Mouse (Mus musculus): Measurements from ENCODE around the gene Aebp2. TPM values are rescaled to one million over a fixed set of nuclear protein-coding genes. Genes with fewer than 3 reads are reported as not detected.
"Not testable (repeated sequence)": the region's sequence is repeated elsewhere in the genome, so short reads cannot be mapped to it uniquely, and the experiment has no call there.

The Aebp2 gene
- total RNA-seq, 1 experiment from 2014 or later = 58.4 TPM

DNA sequence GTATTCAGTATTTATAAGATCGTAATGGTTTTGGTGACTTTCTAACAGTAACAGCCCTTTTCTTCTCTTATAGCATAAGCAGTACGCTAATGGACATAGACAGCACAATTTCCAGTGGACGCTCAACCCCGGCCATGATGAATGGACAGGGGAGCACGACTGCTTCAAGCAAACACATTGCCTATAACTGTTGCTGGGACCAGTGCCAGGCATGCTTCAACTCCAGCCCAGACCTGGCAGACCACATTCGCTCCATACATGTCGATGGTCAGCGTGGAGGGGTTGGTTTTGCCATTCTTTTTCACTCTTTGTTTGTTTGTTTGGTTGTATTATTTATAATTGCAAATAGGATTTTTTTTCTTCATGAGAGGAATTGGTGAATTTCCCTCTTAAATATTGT is 11.2 kb downstream of the Aebp2 start:
- no peak for ATAC-seq (ENCODE audit: extremely low read depth, insufficient number of reproducible peaks, low FRiP score, poor library complexity, severe bottlenecking)

DNA sequence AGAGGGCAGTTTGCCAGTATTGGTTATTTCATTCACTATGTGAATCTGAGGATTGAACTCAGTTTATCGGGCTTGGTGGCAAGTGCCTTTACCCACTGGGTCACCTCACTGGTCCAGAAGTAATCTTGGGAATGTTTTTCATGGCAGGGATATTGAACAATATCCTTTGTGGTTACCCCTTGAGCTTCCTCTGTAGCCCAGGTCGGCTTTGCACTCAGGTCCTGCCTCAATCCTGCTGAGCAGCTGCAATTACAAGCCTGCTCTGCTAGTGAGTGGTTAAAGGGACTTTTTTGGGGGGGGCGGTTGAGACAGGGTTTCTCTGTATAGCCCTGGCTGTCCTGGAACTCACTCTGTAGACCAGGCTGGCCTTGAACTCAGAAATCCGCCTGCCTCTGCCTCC is 13.8 kb downstream of the Aebp2 start:
- no peak for ATAC-seq (ENCODE audit: extremely low read depth, insufficient number of reproducible peaks, low FRiP score, poor library complexity, severe bottlenecking)

GRCm38 (mm10) chr6:140642010-140642409 is 19.5 kb downstream of the Aebp2 start:
- ATAC-seq (ENCODE audit: extremely low read depth, insufficient number of reproducible peaks, low FRiP score, poor library complexity, severe bottlenecking) = no peak

GRCm38 (mm10) chr6:140642655-140643054 is 20.2 kb downstream of the Aebp2 start:
- ATAC-seq (ENCODE audit: extremely low read depth, insufficient number of reproducible peaks, low FRiP score, poor library complexity, severe bottlenecking) = no peak

DNA sequence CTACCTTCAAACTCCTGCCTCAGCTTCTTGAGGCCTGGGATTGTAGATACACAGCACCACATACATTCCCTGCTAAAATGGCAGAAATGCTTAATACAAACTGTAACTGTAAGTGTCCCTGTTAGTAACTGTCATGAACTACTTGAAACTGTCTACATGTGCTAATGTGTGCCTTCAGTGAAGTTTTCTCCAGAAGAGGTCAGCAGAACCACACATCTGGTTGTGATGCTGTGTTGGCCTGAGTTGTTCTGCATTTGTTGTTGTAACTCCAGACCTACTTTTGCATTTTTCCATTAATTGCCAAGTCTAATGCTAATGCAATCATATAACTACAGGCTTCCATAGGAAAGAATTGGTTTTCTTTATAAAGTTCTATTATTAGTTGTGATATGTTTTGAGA is 23.5 kb downstream of the Aebp2 start:
- no peak for ATAC-seq (ENCODE audit: extremely low read depth, insufficient number of reproducible peaks, low FRiP score, poor library complexity, severe bottlenecking)

GRCm38 (mm10) chr6:140646892-140647291 is 24.4 kb downstream of the Aebp2 start:
- no peak for ATAC-seq (ENCODE audit: extremely low read depth, insufficient number of reproducible peaks, low FRiP score, poor library complexity, severe bottlenecking)

- ATAC-seq (ENCODE audit: extremely low read depth, insufficient number of reproducible peaks, low FRiP score, poor library complexity, severe bottlenecking) = no peak
Observed at GRCm38 (mm10) chr6:140649812-140650211, 27.3 kb downstream of the Aebp2 start.

GRCm38 (mm10) chr6:140651923-140652322 is 29.5 kb downstream of the Aebp2 start:
- ATAC-seq (ENCODE audit: extremely low read depth, insufficient number of reproducible peaks, low FRiP score, poor library complexity, severe bottlenecking) = no peak

GRCm38 (mm10) chr6:140655451-140655850 is 33.0 kb downstream of the Aebp2 start:
- no peak for ATAC-seq (ENCODE audit: extremely low read depth, insufficient number of reproducible peaks, low FRiP score, poor library complexity, severe bottlenecking)

- no peak for ATAC-seq (ENCODE audit: extremely low read depth, insufficient number of reproducible peaks, low FRiP score, poor library complexity, severe bottlenecking)
Observed at GRCm38 (mm10) chr6:140656991-140657390, 34.5 kb downstream of the Aebp2 start.

DNA sequence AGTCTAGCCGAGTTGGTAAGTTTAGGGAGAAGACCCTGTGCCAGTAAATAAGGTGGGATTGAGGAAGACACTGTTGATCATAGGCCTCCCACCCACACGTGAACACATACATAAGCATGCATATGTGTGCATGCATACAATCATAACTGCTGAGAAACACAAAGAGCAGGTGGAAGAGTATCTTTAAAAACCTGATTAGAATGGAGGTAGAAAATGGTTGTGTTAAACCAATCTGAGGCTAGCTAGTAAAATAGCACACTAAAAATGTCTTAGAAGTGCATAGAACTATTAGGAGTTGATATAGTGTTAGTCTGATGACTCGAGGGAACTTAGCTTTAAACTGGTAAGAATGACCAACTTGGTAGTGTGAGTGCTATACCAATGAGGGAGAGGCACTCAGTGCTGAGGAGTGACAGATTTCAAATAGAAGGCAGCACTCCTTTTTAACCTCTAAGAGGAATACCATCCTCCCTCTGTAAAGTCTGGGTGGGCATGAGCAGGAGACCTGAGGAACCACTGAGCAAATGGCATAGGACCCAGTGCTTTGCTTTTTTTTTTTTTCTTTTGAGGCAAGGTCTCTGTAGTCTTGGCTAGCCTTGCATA is 35.6 kb downstream of the Aebp2 start:
- no peak for ATAC-seq (ENCODE audit: extremely low read depth, insufficient number of reproducible peaks, low FRiP score, poor library complexity, severe bottlenecking)

DNA sequence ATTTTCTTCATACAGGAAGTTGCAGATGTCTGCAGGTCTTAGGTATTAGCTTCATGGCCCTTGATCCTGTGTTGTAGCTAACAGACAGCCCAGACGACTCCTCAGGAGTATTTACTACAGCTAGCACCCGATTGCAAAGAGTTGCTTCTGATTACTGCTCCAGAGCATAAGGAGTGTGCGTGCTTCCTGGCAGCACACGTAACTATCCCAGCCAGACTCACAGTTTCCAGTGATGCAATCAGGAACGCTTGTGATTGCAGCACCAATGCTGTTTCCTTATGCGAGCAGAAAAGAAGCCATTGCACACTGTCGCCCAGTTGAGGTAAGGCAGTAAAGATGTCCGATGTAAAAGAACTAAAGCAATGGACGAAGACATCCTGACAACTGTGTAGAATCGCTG is 38.6 kb downstream of the Aebp2 start:
- no peak for ATAC-seq (ENCODE audit: extremely low read depth, insufficient number of reproducible peaks, low FRiP score, poor library complexity, severe bottlenecking)

DNA sequence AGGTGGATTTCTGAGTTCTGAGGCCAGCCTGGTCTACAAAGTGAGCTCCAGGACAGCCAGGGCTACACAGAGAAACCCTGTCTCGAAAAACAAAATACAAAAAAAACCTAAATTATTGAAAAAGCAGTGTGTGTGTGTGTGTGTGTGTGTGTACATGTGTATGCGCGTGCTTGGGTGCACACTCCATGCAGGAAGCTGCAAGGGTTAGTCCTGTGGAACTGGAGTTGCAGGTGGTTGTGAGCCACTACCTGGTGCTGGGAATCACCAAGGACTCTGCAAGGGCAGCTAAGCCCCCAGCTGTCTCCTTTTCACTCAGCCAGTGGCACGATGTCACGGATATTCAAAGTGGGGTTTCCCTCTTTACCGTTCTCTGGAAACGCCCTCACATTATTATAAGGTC is 39.3 kb downstream of the Aebp2 start:
- ATAC-seq (ENCODE audit: extremely low read depth, insufficient number of reproducible peaks, low FRiP score, poor library complexity, severe bottlenecking) = no peak

- no peak for ATAC-seq (ENCODE audit: extremely low read depth, insufficient number of reproducible peaks, low FRiP score, poor library complexity, severe bottlenecking)
Observed at GRCm38 (mm10) chr6:140662290-140662689, 39.8 kb downstream of the Aebp2 start.

DNA sequence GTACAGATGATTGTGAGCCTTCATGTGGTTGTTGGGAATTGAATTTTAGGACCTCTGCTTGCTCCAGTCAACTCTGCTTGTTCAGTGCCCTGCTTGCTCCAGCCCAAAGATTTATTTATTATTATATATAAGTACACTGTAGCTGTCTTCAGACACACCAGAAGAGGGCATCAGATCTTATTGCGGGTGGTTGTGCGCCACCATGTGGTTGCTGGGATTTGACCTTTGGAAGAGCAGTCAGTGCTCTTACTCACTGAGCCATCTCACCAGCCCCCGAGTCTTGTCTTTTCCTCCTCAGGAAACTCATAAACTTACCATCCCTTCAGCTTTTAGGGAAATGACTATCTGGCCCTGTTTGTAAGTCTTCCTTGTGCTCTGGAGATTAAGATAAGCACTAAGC is 40.2 kb downstream of the Aebp2 start:
- ATAC-seq (ENCODE audit: extremely low read depth, insufficient number of reproducible peaks, low FRiP score, poor library complexity, severe bottlenecking) = not testable (repeated sequence)

- ATAC-seq (ENCODE audit: extremely low read depth, insufficient number of reproducible peaks, low FRiP score, poor library complexity, severe bottlenecking) = no peak
Observed at GRCm38 (mm10) chr6:140664611-140665010, 42.1 kb downstream of the Aebp2 start.

- no peak for ATAC-seq (ENCODE audit: extremely low read depth, insufficient number of reproducible peaks, low FRiP score, poor library complexity, severe bottlenecking)
Observed at GRCm38 (mm10) chr6:140666486-140667240, 44.2 kb downstream of the Aebp2 start.

DNA sequence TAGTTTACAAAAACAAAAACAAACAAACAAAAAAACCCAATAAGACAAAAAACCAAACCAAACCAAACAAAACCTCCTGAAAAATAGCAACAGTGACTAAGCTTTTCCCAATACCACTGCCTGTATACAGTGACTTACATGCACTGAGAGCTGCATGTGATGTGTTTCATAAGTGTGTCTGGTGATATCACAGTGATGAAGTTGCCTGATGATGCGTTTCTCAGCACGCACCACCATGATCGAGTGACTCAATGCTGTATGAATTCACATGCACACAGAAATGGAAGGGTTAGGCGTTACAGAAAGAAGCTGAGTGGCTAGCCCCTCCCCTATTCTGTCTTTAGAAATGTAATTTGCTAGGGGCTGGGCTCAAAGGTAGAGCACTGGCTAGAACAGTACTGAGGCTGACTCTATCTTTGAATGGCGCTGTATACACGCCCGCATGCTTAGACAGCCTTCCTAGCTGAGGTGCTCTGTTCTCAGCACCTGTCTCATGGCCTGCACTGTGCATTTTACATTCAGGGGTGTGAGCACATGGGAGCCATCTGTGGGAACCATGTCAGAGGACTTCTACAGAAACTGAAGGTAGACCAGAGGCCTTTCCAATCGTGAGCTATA is 44.9 kb downstream of the Aebp2 start:
- no peak for ATAC-seq (ENCODE audit: extremely low read depth, insufficient number of reproducible peaks, low FRiP score, poor library complexity, severe bottlenecking)

- no peak for ATAC-seq (ENCODE audit: extremely low read depth, insufficient number of reproducible peaks, low FRiP score, poor library complexity, severe bottlenecking)
Observed at GRCm38 (mm10) chr6:140674414-140674813, 52.0 kb downstream of the Aebp2 start.

- ATAC-seq (ENCODE audit: extremely low read depth, insufficient number of reproducible peaks, low FRiP score, poor library complexity, severe bottlenecking) = no peak
Observed at GRCm38 (mm10) chr6:140676094-140676493, 53.6 kb downstream of the Aebp2 start.

All from neutrophil, adult 5-6 weeks (primary cell).